Mouse (Mus musculus): ENCODE results near the gene Filip1l.

Gene Filip1l

GRCm38 (mm10) chr16:57439206-57439605 is 86.3 kb downstream of the Filip1l start:
- no peak for DNase-seq

- DNase-seq, result no peak
Measured at GRCm38 (mm10) chr16:57440706-57441437, 88.0 kb downstream of the Filip1l start.

- no peak for DNase-seq
Measured at GRCm38 (mm10) chr16:57445096-57446094, 92.5 kb downstream of the Filip1l start.

GRCm38 (mm10) chr16:57453009-57453408 is 100.1 kb downstream of the Filip1l start:
- DNase-seq, result no peak

- DNase-seq, result no peak
Measured at GRCm38 (mm10) chr16:57454106-57454763, 101.3 kb downstream of the Filip1l start.

GRCm38 (mm10) chr16:57455573-57455972 is 102.7 kb downstream of the Filip1l start:
- DNase-seq, result no peak

- no peak for DNase-seq
Measured at GRCm38 (mm10) chr16:57456003-57456402, 103.1 kb downstream of the Filip1l start.

- no peak for DNase-seq
Measured at GRCm38 (mm10) chr16:57465386-57465913, 112.6 kb downstream of the Filip1l start.

- DNase-seq, result no peak
Measured at GRCm38 (mm10) chr16:57469301-57469700, 116.4 kb downstream of the Filip1l start.

GRCm38 (mm10) chr16:57469869-57470268 is 117.0 kb downstream of the Filip1l start:
- no peak for DNase-seq

- no peak for DNase-seq
Measured at GRCm38 (mm10) chr16:57470286-57470830, 117.5 kb downstream of the Filip1l start.

GRCm38 (mm10) chr16:57471071-57471470 is 118.2 kb downstream of the Filip1l start:
- no peak for DNase-seq

- DNase-seq, result no peak
Measured at GRCm38 (mm10) chr16:57473415-57474085, 120.7 kb downstream of the Filip1l start.

- no peak for DNase-seq
Measured at GRCm38 (mm10) chr16:57478451-57478850, 125.6 kb downstream of the Filip1l start.

GRCm38 (mm10) chr16:57479776-57480175 is 126.9 kb downstream of the Filip1l start:
- DNase-seq, result no peak

GRCm38 (mm10) chr16:57482264-57482663 is 129.4 kb downstream of the Filip1l start:
- DNase-seq, result no peak

GRCm38 (mm10) chr16:57482911-57483310 is 130.0 kb downstream of the Filip1l start:
- no peak for DNase-seq

GRCm38 (mm10) chr16:57483503-57483902 is 130.6 kb downstream of the Filip1l start:
- DNase-seq, result no peak

GRCm38 (mm10) chr16:57484043-57484795 is 131.3 kb downstream of the Filip1l start:
- DNase-seq, result no peak

- no peak for DNase-seq
Measured at GRCm38 (mm10) chr16:57485265-57485664, 132.4 kb downstream of the Filip1l start.

GRCm38 (mm10) chr16:57486266-57486665 is 133.4 kb downstream of the Filip1l start:
- DNase-seq, result no peak

All from thymus, adult 18-20 months (tissue).